Mouse (Mus musculus) cerebral cortex, adult 2 months (tissue): Measurements from ENCODE around the gene Ugt1a6b.

Experiments used
- WGBS: fragments of 180-500 bp; shearing (Covaris S2); methylation state at CpG from one replicate; pipeline ENCODE4 v1.1.7; 2018; 5-methylcytosine and 5-hydroxymethylcytosine counted together

The Ugt1a6b gene

GRCm38 (mm10) chr1:88226670-88227379, 123.8 kb downstream of the Ugt1a6b start, which contains the start of gene Mroh2a:
Mroh2a (plus strand) TSS chr1:88226986.
- WGBS: 55% methylated on average over 5 of the region's 5 CpGs

DNA sequence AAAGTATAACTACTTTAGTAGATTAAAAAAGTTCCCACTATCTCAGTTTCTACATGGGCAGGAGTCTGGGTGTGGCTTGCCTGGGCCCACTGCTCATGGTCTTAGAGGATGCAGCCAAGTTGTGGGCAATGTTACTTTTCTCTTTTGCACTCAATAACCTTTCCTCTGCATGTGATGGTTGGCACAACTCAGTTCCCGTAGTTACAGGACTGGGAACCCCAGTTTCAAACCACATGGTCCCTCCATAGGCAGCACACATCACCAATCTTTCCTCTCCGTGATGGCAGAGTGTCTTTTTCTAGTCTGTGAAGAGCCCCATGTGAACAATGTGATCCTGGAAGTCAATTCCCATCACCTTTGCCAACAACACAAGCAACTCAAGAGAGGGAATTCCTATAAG, 124.4 kb downstream of the Ugt1a6b start:
- 57% methylated on average over 2 of the region's 2 CpGs for WGBS

- 73% methylated on average over 7 of the region's 7 CpGs for WGBS
These were observed 125.1 kb downstream of the Ugt1a6b start for GRCm38 (mm10) chr1:88228121-88228520.

GRCm38 (mm10) chr1:88229566-88229965, 126.5 kb downstream of the Ugt1a6b start:
- WGBS: 76% methylated on average over 3 of the region's 3 CpGs

GRCm38 (mm10) chr1:88229986-88230385, 126.9 kb downstream of the Ugt1a6b start:
- 85% methylated on average over 5 of the region's 5 CpGs for WGBS

DNA sequence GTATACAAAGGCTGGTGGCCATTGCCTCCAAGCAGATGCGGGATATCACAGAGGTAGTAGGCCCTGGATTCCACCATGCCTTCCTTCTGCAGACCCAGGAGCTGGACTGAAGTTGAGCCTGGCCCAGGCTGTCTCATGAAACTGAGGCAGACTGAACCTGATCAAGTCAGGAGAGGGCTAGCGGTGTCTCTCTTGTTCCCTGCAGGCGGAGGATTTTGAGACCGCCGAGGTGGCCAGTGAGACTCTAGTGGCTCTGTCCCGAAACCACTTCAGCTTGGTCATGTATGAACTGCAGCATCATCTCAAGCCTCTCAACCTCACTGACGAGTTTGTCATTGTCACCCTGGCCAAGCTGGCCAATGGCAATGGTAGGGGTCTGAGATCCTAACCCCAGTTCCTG, 127.4 kb downstream of the Ugt1a6b start:
- WGBS: 69% methylated on average over 7 of the region's 7 CpGs

- 76% methylated on average over 6 of the region's 6 CpGs for WGBS
These were observed 128.1 kb downstream of the Ugt1a6b start for GRCm38 (mm10) chr1:88230981-88231802.

DNA sequence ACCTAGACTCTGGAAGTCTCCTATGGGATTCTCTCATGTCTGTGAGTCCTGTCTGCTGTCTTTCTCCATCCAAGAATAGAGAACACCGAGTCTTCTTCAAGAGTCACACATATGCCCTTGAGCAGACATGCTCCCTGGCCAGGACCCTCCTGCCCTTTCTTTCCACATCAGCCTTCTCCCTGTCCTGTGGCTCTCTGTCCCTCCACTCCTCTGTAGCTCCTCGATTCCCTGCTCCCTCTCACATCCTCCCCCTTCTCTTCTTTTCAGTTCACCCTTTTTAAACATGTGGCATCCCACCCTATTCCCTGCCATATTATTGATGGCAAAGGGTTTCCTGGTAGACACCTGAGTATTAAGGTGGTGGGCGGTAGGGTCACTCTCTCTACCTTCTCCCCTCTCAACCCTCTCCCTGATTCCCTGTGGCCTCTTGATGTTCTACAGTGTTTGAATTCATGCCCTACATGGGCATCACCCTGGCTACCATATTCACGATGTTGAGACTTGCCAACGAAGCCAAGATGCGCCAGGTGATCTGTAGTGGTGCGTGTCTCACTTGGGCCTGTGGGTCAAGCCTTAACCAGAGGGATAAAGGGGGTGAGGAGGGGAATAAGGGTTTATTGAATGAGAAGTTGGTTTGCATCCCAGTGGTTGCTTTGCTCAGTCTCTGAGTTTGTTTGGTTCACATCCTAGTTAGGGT, 128.9 kb downstream of the Ugt1a6b start:
- 66% methylated on average over 7 of the region's 7 CpGs for WGBS

- 56% methylated on average over 3 of the region's 3 CpGs for WGBS
These were observed 129.8 kb downstream of the Ugt1a6b start for GRCm38 (mm10) chr1:88232664-88233380.

GRCm38 (mm10) chr1:88233421-88234247, 130.6 kb downstream of the Ugt1a6b start:
- WGBS: 71% methylated on average over 14 of the region's 14 CpGs

GRCm38 (mm10) chr1:88234248-88234610, 131.2 kb downstream of the Ugt1a6b start:
- WGBS: 63% methylated on average over 4 of the region's 4 CpGs

- 44% methylated on average over 5 of the region's 5 CpGs for WGBS
These were observed 131.6 kb downstream of the Ugt1a6b start for GRCm38 (mm10) chr1:88234646-88235045.

GRCm38 (mm10) chr1:88235046-88235893, 132.2 kb downstream of the Ugt1a6b start:
- WGBS: 64% methylated on average over 11 of the region's 11 CpGs

GRCm38 (mm10) chr1:88235894-88236415, 132.9 kb downstream of the Ugt1a6b start:
- 59% methylated on average over 4 of the region's 4 CpGs for WGBS

DNA sequence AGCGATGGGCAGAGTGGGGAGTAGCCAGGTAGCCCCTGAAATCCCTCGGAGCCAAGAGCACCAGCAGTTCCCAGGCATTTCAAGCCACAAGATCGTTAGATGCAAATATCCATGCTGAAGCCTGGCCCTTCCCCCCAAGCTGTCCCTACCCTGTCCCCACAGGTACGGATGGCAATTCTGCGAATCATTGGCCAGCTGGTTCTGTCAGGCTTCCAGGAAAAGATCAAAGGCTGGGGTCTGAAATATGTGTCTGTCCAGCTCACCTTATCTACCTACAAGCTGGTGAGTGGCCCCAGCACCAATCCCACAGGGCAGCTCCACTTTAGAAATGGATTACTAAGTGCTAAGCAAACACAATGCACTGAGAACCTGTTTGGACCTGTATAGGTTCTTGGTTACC, 134.3 kb downstream of the Ugt1a6b start:
- 77% methylated on average over 5 of the region's 5 CpGs for WGBS

- 79% methylated on average over 6 of the region's 6 CpGs for WGBS
These were observed 135.7 kb downstream of the Ugt1a6b start for GRCm38 (mm10) chr1:88238771-88239170.

DNA sequence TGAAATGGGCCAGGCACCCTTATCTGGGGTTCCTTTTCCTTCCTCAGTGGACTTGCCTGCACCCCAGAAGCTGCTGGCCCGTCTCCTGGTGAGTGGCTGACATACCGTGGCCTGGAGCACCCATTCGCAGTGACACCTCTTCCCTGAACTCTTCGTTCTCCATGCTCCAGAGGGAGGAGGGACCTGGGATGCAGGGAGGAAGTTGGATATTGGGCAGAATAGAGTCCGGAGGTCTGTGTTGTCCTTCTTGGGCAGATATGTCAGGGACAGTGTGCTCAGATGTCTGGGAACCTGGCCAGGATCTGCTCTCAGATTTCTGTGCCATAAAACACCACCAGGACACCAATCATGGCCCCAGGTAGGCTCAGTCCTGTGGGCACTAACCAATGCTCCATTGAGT, 137.0 kb downstream of the Ugt1a6b start:
- WGBS: 77% methylated on average over 5 of the region's 5 CpGs

- WGBS: 68% methylated on average over 4 of the region's 4 CpGs
These were observed 137.5 kb downstream of the Ugt1a6b start for GRCm38 (mm10) chr1:88240579-88240978.

DNA sequence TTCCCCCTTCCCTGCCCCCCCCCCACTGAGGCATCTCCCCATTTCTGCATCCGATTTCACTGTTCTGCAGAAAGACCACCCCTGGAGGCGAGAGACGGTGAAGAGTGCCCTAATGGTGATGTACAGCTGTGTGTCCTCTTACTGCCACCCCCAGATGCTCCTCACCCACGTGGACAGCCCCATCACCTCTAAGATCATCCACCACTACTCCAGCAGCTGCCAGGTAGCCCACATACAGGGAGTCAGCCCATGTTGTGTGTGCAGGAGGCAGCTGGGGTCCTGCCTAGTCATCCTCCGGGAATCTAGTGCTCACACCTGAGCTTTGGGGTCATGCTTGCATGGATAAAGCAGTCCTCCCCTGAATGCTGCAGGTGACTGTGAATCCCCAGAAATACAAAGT, 140.8 kb downstream of the Ugt1a6b start:
- WGBS: 69% methylated on average over 5 of the region's 5 CpGs

GRCm38 (mm10) chr1:88245881-88246280, 142.8 kb downstream of the Ugt1a6b start:
- WGBS: 80% methylated on average over 6 of the region's 6 CpGs
